In the genomic region with DNA sequence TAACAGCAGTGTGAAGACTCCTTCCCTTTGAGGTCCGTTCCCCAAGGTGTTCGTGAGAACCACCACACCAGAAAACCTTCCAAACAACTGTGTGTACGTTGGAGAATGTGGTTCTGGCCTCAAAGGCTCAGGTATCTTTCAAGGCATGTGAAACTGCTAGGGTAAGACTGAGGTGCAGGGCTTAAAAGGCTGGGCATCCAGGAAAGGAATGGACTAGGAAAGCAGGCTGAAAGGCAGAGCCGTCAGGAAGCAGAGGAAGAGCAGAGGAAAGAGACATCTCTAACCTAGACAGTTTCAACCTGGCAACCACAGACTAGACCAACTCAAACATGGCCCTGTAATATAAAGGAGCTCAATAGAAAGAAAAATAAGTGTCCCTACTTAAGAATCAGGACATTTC, we compare ENCODE assay signal across 9 mouse cellular contexts. TPM values are rescaled to one million over a fixed set of nuclear protein-coding genes. Genes with fewer than 3 reads are reported as not detected.
A peak's percentile ranks its signal among the peaks of the same experiment; 100 is the strongest.
DNase-seq lines count a peak whose midpoint lies in the region; ATAC-seq and TF ChIP-seq lines count a peak whose summit lies in the region.
"Had no signal": no experiment of that assay in that cellular context is flagged by ENCODE, and none has a peak within 500 bp of the region (broad histone marks: within the 10 kb centered on the region; RNA-seq: fewer than 3 reads in every experiment).

No protein-coding gene starts in this region.

- H3K4me1 ChIP-seq in heart, embryonic 12.5 days (replicated peaks) = peaks cover 47% of the 10 kb centered on the region
- H3K4me1 ChIP-seq in E14TG2a.4 (replicated peaks; ENCODE audit: low read depth, low read length) = peaks cover 81% of the 10 kb centered on the region
- peaks cover 24% of the 10 kb centered on the region for H3K4me1 ChIP-seq in hindbrain, embryonic 10.5 days (replicated peaks)
- H3K4me1 ChIP-seq in liver, embryonic 16.5 days (ENCODE audit: control insufficient read depth, low read depth, low read length) = peaks cover 41% of the 10 kb centered on the region

- H3K9ac ChIP-seq in heart, embryonic 12.5 days = no peak overlapping the region
- H3K9ac ChIP-seq in liver, embryonic 16.5 days (ENCODE audit: low read depth, low read length) = no peak overlapping the region

- no peak for TF ChIP-seq CTCF in E14TG2a.4 (conservative IDR thresholded peaks at IDR 0.05; ENCODE audit: low read length)

- H3K27me3 ChIP-seq in heart, embryonic 12.5 days (replicated peaks) = no peaks in the 10 kb centered on the region
- no peaks in the 10 kb centered on the region for H3K27me3 ChIP-seq in E14TG2a.4 (ENCODE audit: insufficient read depth, low read length)
- H3K27me3 ChIP-seq in hindbrain, embryonic 10.5 days (ENCODE audit: insufficient read depth, poor library complexity, severe bottlenecking) = no peaks in the 10 kb centered on the region
- H3K27me3 ChIP-seq in liver, embryonic 16.5 days (ENCODE audit: control insufficient read depth, insufficient read depth, low read depth, low read length) = no peaks in the 10 kb centered on the region

- H3K27ac ChIP-seq in heart, embryonic 12.5 days (ENCODE audit: poor library complexity, severe bottlenecking) = no peak overlapping the region
- no peak overlapping the region for H3K27ac ChIP-seq in hindbrain, embryonic 10.5 days
- no peak overlapping the region for H3K27ac ChIP-seq in liver, embryonic 16.5 days (ENCODE audit: low read length)

- no peak for ATAC-seq in heart, embryonic 12.5 days (ENCODE audit: insufficient number of reproducible peaks, low FRiP score)
- ATAC-seq in liver, embryonic 16.5 days (ENCODE audit: low read depth) = no peak
- no peak for ATAC-seq in erythroid progenitor cell, adult 5-6 weeks (replicated peaks; ENCODE audit: low FRiP score, poor library complexity, severe bottlenecking)

- H3K4me2 ChIP-seq in heart, embryonic 12.5 days = peak overlapping the region; percentile 78
- peak overlapping the region; percentile 75 for H3K4me2 ChIP-seq in liver, embryonic 16.5 days (ENCODE audit: low read depth, low read length)

- WGBS in heart, embryonic 12.5 days = 73% methylated on average over 4 of the region's 4 CpGs
- 81% methylated on average over 4 of the region's 4 CpGs for WGBS in hindbrain, embryonic 10.5 days
- WGBS in liver, embryonic 16.5 days (ENCODE audit: insufficient replicate concordance) = 70% methylated on average over 4 of the region's 4 CpGs

- no peak for DNase-seq in heart, postnatal 4 days
- DNase-seq in hindbrain, embryonic 10.5 days (ENCODE audit: low spot score) = no peak
- DNase-seq in cerebellum, adult 11-12 months = no peak
- no peak for DNase-seq in ovary, postnatal 10 days (ENCODE audit: low spot score)
- DNase-seq: gastrocnemius, postnatal 10 days had no signal

- H3K36me3 ChIP-seq in heart, embryonic 12.5 days = peaks cover 15% of the 10 kb centered on the region
- H3K36me3 ChIP-seq in E14TG2a.4 (ENCODE audit: insufficient read depth, low read length) = peaks cover 40% of the 10 kb centered on the region
- peaks cover 21% of the 10 kb centered on the region for H3K36me3 ChIP-seq in hindbrain, embryonic 10.5 days
- H3K36me3 ChIP-seq in liver, embryonic 16.5 days (ENCODE audit: control insufficient read depth, insufficient read depth) = 0 out of 2 replicates have a peak, but pooled peaks cover 3% of the 10 kb centered on the region

- H3K9me3 ChIP-seq in heart, embryonic 12.5 days (replicated peaks) = no peaks in the 10 kb centered on the region
- no peaks in the 10 kb centered on the region for H3K9me3 ChIP-seq in E14TG2a.4 (ENCODE audit: low read length)
- no peaks in the 10 kb centered on the region for H3K9me3 ChIP-seq in hindbrain, embryonic 10.5 days
- H3K9me3 ChIP-seq in liver, embryonic 16.5 days (replicated peaks; ENCODE audit: control insufficient read depth, low read length) = no peaks in the 10 kb centered on the region

- peak overlapping the region; percentile 96 for H3K4me3 ChIP-seq in heart, embryonic 12.5 days
- peak overlapping the region; percentile 87; the same call in 1 of the 2 replicates for H3K4me3 ChIP-seq in E14TG2a.4 (replicated peaks; ENCODE audit: low read length)
- H3K4me3 ChIP-seq in hindbrain, embryonic 10.5 days = peak overlapping the region; percentile 82
- H3K4me3 ChIP-seq in liver, embryonic 16.5 days (ENCODE audit: low read depth, low read length) = peak overlapping the region; percentile 93

RNA-seq across cellular contexts. Expression of gene Otulin, which starts 1.4 kb away (rescaled TPM):
- 26.2 and 27.4 TPM in 2 replicates for polyA plus RNA-seq in heart, embryonic 12.5 days (2016; fragmentation: Nextera tagmentation; extraction: Ambion mirVana)
- total RNA-seq in heart, postnatal 4 days (2021) = 10 to 100 TPM; 41.6 to 43.1 TPM
- 28.1 TPM in 2 replicates for polyA plus RNA-seq in hindbrain, embryonic 10.5 days (2016; fragmentation: Nextera tagmentation; extraction: Ambion mirVana)
- 7.8 and 12.3 TPM in 2 replicates for polyA plus RNA-seq in liver, embryonic 16.5 days (2015; fragmentation: Nextera tagmentation; extraction: Ambion mirVana)
- 22.0 and 24.7 TPM in 2 replicates for total RNA-seq in erythroid progenitor cell, adult 5-6 weeks (2015; ENCODE audit: low replicate concordance)
- 15.7 and 21.9 TPM in 2 replicates for total RNA-seq in erythroid progenitor cell, adult 5-6 weeks (2017; ENCODE audit: low replicate concordance)

RNA-seq across cellular contexts. Expression of gene Otulinl, which starts 52.3 kb away (rescaled TPM):
- 3.5 and 3.6 TPM in 2 replicates for polyA plus RNA-seq in heart, embryonic 12.5 days (2016; fragmentation: Nextera tagmentation; extraction: Ambion mirVana)
- total RNA-seq in heart, postnatal 4 days (2021) = 1 to 10 TPM; 1.3 to 2.4 TPM
- polyA plus RNA-seq in hindbrain, embryonic 10.5 days (2016; fragmentation: Nextera tagmentation; extraction: Ambion mirVana) = 6.4 and 8.2 TPM in 2 replicates
- polyA plus RNA-seq in liver, embryonic 16.5 days (2015; fragmentation: Nextera tagmentation; extraction: Ambion mirVana) = 8.8 and 9.5 TPM in 2 replicates
- total RNA-seq in erythroid progenitor cell, adult 5-6 weeks (2015; ENCODE audit: low replicate concordance) = 9.2 and 36.0 TPM in 2 replicates
- 2.2 and 8.5 TPM in 2 replicates for total RNA-seq in erythroid progenitor cell, adult 5-6 weeks (2017; ENCODE audit: low replicate concordance)
